Mouse (Mus musculus): ENCODE data around the gene Tns1. TPM values are rescaled to one million over a fixed set of nuclear protein-coding genes. Genes with fewer than 3 reads are reported as not detected.
A peak's percentile ranks its signal among the peaks of the same experiment; 100 is the strongest.
"Not testable (repeated sequence)": the region's sequence is repeated elsewhere in the genome, so short reads cannot be mapped to it uniquely, and the experiment has no call there.

The Tns1 gene
- polyA plus RNA-seq, 1 experiment from 2014 or later: 16.5 TPM

DNA sequence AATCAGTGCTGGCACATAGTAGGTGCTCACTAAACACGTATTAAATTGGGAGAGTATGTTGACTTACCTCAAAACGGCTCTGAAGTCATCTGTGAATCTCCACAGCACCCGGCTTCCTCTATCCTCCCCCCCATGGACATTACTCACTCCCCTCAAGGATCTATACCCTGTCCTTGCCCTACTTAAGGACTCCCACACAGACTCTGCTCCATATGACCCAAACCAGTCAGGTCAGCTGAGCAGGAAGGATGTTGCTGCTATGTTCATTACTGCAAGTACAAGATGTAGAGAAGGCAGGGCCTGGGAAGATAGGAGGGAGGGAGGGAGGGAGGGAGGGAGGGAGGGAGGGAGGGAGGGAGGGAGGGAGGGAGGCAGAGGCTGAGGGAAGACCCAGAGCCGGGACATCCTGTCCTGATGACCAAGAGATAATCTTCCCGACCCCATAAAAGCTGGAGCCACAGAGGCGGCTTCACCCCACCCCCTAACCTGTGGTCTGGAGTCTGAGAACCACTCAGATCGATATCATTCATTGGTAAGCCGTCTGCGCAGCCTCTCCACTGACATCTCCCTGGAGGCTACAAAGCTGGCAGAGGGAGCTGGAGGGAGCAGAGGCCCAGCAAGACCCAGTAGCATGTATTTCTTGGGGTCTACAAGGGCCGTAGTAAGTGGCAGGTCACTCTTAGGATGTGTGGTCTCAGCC is 219.0 kb downstream of the Tns1 start:
- no peaks in the 10 kb centered on the region; the same call in 1 of the 2 replicates for H3K27me3 ChIP-seq (replicated peaks)
- 64% methylated on average over 10 of the region's 10 CpGs for WGBS
- no peak for ATAC-seq (ENCODE audit: low FRiP score, low read depth)

DNA sequence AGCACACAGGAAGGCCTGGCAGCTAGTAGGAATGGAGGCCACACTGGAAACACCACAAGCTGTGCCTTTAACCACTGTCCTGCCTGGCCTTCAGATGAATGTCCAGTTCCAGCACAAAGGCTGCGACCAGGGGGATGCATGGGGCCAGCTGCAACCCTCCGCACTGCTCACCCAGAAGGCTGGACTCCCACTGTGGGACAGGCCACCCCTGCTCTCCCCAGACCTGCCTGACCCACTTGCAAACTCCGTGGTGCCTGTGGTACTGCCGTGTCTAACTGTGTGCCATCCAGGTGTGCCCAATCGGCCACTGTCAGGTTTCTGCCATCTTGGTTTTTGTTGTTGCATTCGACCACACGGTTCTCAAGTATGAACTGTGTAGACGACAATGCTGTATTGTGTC is 219.6 kb downstream of the Tns1 start:
- Histone ChIP-seq H3K4me3 (no peak overlapping the region), H3K4me1 (peaks cover 6% of the 10 kb centered on the region; the same call in 1 of the 2 replicates), H3K4me2 (replicated peaks) (no peak overlapping the region), H3K9me3 (no peaks in the 10 kb centered on the region), H3K27ac (no peak overlapping the region), H3K9ac (no peak overlapping the region), H3K36me3 (no peaks in the 10 kb centered on the region; the same call in 1 of the 2 replicates), H3K27me3 (replicated peaks) (no peaks in the 10 kb centered on the region; the same call in 1 of the 2 replicates)
- ATAC-seq (ENCODE audit: low FRiP score, low read depth): no peak
- WGBS: 86% methylated on average over 8 of the region's 8 CpGs

More for the DNA sequence above, 219.0 kb downstream of the Tns1 start:
- Histone ChIP-seq H3K9me3 (no peaks in the 10 kb centered on the region), H3K4me1 (peaks cover 6% of the 10 kb centered on the region; the same call in 1 of the 2 replicates), H3K36me3 (no peaks in the 10 kb centered on the region; the same call in 1 of the 2 replicates), H3K4me2 (replicated peaks) (no peak overlapping the region), H3K9ac (no peak overlapping the region), H3K4me3 (no peak overlapping the region), H3K27ac (no peak overlapping the region)

DNA sequence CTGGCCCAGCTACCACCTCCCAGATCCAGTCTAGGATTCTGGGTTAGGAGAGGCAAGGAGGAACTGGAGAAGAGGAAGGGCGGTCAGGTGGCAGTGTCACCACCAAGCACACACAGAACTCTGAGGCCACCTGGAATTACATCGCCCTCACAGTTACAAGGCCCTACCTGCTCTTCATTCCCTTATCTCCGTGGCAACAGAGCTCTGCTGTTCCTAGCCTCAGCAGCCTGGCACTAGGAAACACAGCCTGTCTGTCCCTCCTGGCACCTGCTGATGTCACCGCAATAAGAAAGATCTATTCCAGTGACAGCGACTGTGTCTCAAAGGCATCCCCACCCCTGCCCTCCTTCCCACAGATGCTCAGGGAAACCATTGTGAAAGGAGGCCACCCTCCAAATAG is 221.2 kb downstream of the Tns1 start:
- no peaks in the 10 kb centered on the region for H3K9me3 ChIP-seq
- H3K27ac ChIP-seq: no peak overlapping the region
- H3K27me3 ChIP-seq (replicated peaks): no peaks in the 10 kb centered on the region; the same call in 1 of the 2 replicates
- 86% methylated on average over 5 of the region's 5 CpGs for WGBS
- no peak overlapping the region for H3K4me3 ChIP-seq
- H3K9ac ChIP-seq: no peak overlapping the region
- ATAC-seq (ENCODE audit: low FRiP score, low read depth): no peak
- H3K4me1 ChIP-seq: peaks cover 6% of the 10 kb centered on the region; the same call in 1 of the 2 replicates
- H3K4me2 ChIP-seq (replicated peaks): no peak overlapping the region
- no peaks in the 10 kb centered on the region; the same call in 1 of the 2 replicates for H3K36me3 ChIP-seq

DNA sequence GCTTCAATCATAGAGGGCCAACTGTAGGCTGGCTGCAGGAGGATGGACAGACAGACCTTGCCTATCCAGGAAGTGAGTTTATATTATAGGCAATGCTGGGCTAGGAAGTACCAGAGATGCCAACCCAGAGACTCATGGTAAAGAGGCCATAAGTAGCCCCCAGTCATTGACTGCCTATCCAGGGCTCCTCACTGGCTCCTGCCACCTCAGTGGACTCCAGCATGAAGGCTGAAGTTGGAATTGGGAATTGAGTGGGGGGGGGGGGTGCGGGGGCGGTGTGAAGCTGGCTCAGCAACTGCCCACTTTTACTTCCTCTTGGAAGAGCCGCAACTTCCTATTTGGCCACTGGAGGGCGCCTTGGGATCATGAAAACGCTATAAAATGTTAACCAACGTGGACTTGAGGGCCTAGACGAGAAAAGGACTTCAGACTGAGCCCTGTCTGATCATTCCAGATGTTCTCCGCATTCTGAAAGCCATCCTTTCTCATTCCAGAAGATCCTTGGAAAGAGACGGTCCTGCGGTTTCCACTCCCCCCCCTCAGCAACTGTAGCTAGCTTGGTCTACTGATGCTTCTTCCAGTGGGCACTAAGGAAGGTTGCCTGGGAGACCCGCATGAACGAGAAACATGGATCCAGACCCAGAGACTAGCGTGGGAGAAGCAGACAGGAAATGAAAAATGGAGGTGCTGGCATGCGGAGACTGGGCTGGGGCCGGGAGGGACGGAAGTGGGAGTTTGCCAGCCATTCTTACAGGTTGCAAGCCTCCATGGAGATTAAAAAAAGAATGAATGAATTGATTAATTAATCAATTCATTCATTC is 221.9 kb downstream of the Tns1 start:
- H3K27me3 ChIP-seq (replicated peaks): no peaks in the 10 kb centered on the region; the same call in 1 of the 2 replicates
- H3K9ac ChIP-seq: no peak overlapping the region
- no peak overlapping the region for H3K4me3 ChIP-seq
- H3K36me3 ChIP-seq: no peaks in the 10 kb centered on the region; the same call in 1 of the 2 replicates
- H3K4me2 ChIP-seq (replicated peaks): no peak overlapping the region; the same call in 1 of the 2 replicates
- peaks cover 6% of the 10 kb centered on the region; the same call in 1 of the 2 replicates for H3K4me1 ChIP-seq
- WGBS: 16% methylated on average over 16 of the region's 16 CpGs
- no peaks in the 10 kb centered on the region for H3K9me3 ChIP-seq
- H3K27ac ChIP-seq: no peak overlapping the region
- ATAC-seq (ENCODE audit: low FRiP score, low read depth): peak; percentile 63

DNA sequence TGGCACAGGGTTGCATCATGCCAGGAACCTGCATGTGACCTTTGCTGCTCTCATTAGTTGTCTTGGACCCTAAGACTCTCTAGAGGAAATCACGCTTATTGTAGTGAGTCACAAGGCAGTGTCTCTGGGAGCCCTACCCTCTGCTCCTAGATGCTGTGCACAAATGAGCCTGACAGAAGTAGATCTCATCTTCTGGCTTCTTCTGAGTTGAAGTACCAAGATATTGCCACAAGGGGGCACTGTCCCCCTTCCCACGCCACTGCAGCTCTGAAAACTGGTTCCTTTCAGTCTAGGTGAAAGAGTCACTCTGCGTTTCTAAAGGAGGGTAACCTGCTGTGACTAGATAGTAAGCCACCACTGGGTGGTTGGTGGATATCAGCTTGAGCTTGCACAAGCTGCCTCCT is 222.8 kb downstream of the Tns1 start:
- Histone ChIP-seq H3K4me3 (no peak overlapping the region), H3K27ac (no peak overlapping the region), H3K9me3 (no peaks in the 10 kb centered on the region), H3K4me2 (replicated peaks) (no peak overlapping the region), H3K27me3 (replicated peaks) (no peaks in the 10 kb centered on the region; the same call in 1 of the 2 replicates), H3K9ac (no peak overlapping the region), H3K4me1 (peaks cover 6% of the 10 kb centered on the region; the same call in 1 of the 2 replicates), H3K36me3 (no peaks in the 10 kb centered on the region)
- peak; percentile 51 for ATAC-seq (ENCODE audit: low FRiP score, low read depth)
- WGBS: 8% methylated on average over 3 of the region's 3 CpGs

DNA sequence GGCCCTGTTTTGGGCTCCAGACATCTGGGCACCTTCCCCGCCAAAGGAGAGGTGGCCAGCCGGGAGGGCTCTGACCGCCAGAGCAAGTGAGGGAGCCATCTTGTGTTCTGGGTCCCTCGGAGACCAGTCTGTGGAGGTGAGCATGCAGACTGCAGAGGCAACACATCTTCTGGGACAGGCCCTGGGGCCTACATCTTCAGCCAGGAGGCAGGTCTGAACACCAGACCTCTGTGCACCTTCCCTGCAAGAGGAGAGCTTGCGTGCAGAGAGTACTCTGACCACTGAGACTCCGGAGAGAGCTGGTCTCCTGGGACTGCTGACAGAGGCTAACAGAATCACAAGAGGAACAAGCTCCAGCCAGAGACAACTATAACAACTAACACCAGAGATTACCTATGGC is 228.8 kb downstream of the Tns1 start:
- H3K36me3 ChIP-seq; H3K4me2 ChIP-seq (replicated peaks); H3K27ac ChIP-seq; H3K4me3 ChIP-seq; H3K9me3 ChIP-seq; H3K9ac ChIP-seq; H3K27me3 ChIP-seq (replicated peaks); ATAC-seq (ENCODE audit: low FRiP score, low read depth); H3K4me1 ChIP-seq: not testable (repeated sequence)
- WGBS: 98% methylated on average over 6 of the region's 6 CpGs

DNA sequence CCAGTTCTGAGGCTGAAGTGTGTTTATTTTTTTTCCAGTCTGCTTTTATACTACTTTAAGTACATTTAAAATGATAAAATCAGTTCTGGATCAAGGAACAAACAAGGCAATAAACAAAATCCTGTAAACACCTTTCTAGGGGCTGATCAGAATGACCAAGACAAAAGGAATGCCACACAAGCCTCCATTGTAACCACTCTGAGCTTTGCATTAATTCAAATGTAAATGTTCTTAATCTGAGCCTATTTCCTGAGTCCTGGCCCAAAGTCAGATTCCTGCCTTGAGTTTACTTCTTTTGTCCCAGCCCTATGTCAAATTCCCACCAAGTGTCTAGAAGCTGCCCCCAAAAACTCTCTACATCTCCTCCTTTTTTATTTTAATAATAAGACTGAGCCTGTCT is 243.5 kb downstream of the Tns1 start:
- Histone ChIP-seq H3K9ac (no peak overlapping the region), H3K9me3 (no peaks in the 10 kb centered on the region), H3K36me3 (no peaks in the 10 kb centered on the region), H3K4me3 (no peak overlapping the region), H3K4me1 (no peaks in the 10 kb centered on the region), H3K27ac (no peak overlapping the region), H3K27me3 (replicated peaks) (no peaks in the 10 kb centered on the region), H3K4me2 (replicated peaks) (no peak overlapping the region)
- ATAC-seq (ENCODE audit: low FRiP score, low read depth): no peak

DNA sequence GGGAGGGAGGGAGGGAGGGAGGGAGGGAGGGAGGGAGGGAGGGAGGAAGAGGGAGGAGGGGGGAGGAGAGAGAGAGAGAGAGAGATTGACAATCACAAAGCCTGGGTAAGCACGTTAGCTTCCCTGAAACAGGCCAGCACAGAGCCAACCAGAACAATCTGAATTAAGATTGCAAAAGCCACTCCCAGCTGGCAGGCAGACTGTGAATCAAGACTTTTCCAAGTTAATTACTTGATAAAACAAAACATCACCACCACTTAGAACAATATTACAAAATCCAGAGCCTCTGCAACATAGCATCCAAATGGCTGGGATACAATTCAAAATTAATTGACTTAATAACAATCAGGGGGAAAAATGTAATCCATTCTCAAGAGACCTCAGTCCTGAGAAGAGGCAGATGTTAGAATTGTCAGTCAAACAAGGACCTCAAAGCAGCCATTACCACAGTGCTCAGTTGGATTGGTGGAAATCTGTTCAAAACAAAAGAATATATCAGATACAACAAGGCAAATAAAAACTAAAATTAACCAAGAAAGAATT is 248.5 kb downstream of the Tns1 start:
- Histone ChIP-seq H3K27me3 (replicated peaks) (no peaks in the 10 kb centered on the region), H3K4me1 (no peaks in the 10 kb centered on the region), H3K4me3 (no peak overlapping the region), H3K36me3 (no peaks in the 10 kb centered on the region), H3K9me3 (no peaks in the 10 kb centered on the region), H3K27ac (no peak overlapping the region), H3K9ac (no peak overlapping the region), H3K4me2 (replicated peaks) (no peak overlapping the region)
- no peak for ATAC-seq (ENCODE audit: low FRiP score, low read depth)
- WGBS: 13% methylated on average over 1 of the region's 1 CpGs

DNA sequence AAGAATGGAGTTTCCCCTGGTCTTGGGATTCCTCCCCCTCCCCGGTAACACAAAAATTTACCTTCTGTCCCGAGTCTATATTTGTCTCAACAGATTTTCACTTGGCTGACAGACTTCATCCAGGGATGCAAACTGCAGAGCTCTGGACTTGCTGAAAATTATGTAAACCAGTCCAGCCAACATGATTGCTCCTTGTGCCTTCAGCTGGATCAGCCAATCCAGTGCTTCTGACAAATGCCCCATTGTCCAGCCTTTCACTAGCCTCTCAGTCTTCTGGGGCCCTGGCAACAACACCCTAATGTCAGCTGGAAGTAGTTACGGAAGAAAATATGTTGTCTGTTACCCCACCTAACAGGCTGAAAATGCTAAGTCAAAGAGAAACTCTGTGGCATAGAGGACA is 259.9 kb downstream of the Tns1 start:
- Histone ChIP-seq H3K4me2 (replicated peaks) (no peak overlapping the region), H3K27me3 (replicated peaks) (no peaks in the 10 kb centered on the region), H3K9me3 (no peaks in the 10 kb centered on the region), H3K4me1 (peaks cover 8% of the 10 kb centered on the region; the same call in 1 of the 2 replicates), H3K27ac (no peak overlapping the region), H3K36me3 (no peaks in the 10 kb centered on the region), H3K9ac (no peak overlapping the region), H3K4me3 (no peak overlapping the region)
- 67% methylated on average over 3 of the region's 3 CpGs for WGBS
- ATAC-seq (ENCODE audit: low FRiP score, low read depth): no peak

DNA sequence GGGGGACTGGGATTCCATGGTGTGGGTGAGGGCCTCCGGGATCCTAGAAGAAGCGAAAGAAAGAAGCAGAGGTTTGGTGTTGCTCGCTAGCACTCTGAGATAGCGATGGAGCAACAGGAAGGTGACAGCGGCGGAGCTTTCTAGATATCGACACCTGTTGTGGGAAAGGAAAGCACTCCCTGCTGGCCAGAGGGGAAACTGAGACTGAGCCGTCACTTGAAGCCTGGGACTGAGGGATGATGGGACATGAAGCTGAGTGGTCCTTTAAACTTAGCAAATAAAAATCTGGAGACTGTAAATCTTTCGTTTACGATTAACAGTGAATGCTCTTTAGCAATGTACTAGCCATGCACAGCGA is 261.2 kb downstream of the Tns1 start:
- Histone ChIP-seq H3K9me3 (no peaks in the 10 kb centered on the region), H3K4me2 (replicated peaks) (peak overlapping the region; percentile 31), H3K27me3 (replicated peaks) (no peaks in the 10 kb centered on the region), H3K4me1 (peaks cover 8% of the 10 kb centered on the region; the same call in 1 of the 2 replicates), H3K27ac (no peak overlapping the region), H3K36me3 (no peaks in the 10 kb centered on the region), H3K9ac (no peak overlapping the region), H3K4me3 (no peak overlapping the region)
- 44% methylated on average over 11 of the region's 11 CpGs for WGBS
- peak; percentile 27 for ATAC-seq (ENCODE audit: low FRiP score, low read depth)

DNA sequence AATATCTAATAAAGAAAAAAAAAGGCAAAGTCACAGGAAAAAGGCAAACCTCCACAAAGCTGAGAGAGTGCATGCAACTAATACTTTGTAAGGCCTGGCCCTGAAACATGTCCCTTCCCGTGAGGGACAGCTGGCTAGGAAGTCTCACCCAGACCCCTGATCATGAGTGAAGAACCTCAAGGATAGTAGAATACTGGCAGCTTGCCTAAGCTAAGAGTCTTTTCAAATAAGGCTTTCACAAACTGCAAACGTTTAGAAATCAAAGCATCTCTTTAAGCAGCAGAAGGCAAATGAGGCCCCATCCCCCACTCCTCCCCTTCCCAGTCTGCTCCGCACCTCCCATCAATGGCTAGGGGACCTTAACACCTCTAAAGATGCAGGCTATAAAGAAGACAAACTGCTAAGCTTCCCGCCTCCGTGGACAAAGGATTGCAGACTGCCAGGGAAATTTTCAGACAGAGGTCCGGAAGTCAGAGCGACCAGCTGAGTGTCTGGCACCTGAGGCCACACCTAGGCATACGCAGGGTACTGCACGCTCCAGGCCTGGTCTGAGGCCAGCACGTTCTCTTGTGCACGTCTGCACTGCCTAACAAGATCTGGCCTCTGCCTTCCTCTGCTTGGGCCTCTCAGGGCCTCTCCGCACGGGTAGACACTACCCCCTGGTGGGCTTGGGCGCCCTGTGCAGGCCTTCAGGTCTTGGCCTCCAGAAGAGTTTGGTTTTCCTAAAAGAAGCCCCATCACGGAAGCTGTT is 261.8 kb downstream of the Tns1 start:
- Histone ChIP-seq H3K9ac (no peak overlapping the region), H3K27ac (no peak overlapping the region), H3K4me3 (no peak overlapping the region), H3K27me3 (replicated peaks) (no peaks in the 10 kb centered on the region), H3K4me1 (peaks cover 8% of the 10 kb centered on the region; the same call in 1 of the 2 replicates), H3K36me3 (no peaks in the 10 kb centered on the region), H3K4me2 (replicated peaks) (peak overlapping the region; percentile 31), H3K9me3 (no peaks in the 10 kb centered on the region)
- WGBS: 8% methylated on average over 15 of the region's 15 CpGs
- ATAC-seq (ENCODE audit: low FRiP score, low read depth): peak; percentile 95

DNA sequence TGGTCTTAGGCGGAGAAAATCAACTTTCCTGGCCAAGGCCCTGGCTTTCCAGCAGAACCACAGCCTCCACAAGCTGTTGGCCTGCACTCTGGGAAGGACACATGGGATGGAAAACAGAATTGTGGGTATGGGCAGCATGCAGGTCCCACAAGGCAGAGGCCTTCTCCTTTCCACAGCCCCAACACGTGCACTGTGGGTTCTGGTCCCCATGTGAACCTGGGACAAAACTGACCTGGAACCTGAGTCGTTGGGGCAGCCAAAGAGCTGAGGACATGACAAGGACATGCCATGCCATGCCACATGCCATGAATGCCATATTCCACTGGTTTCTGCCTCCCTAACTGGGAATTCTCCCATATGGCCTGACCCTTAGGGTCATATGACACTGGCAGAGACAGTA is 263.8 kb downstream of the Tns1 start:
- no peak overlapping the region for H3K4me3 ChIP-seq
- H3K4me2 ChIP-seq (replicated peaks): no peak overlapping the region
- ATAC-seq (ENCODE audit: low FRiP score, low read depth): no peak
- H3K4me1 ChIP-seq: peaks cover 8% of the 10 kb centered on the region; the same call in 1 of the 2 replicates
- no peaks in the 10 kb centered on the region for H3K36me3 ChIP-seq
- H3K9me3 ChIP-seq: no peaks in the 10 kb centered on the region
- H3K27ac ChIP-seq: no peak overlapping the region
- no peak overlapping the region for H3K9ac ChIP-seq
- 79% methylated on average over 3 of the region's 3 CpGs for WGBS
- no peaks in the 10 kb centered on the region for H3K27me3 ChIP-seq (replicated peaks)

All from neural tube, embryonic 12.5 days (tissue).